Mouse (Mus musculus): ENCODE measurements around the gene Zfp580. TPM values are rescaled to one million over a fixed set of nuclear protein-coding genes. Genes with fewer than 3 reads are reported as not detected.

Zfp580 gene
- polyA plus RNA-seq, 1 experiment from 2014 or later: 81.4 TPM

DNA sequence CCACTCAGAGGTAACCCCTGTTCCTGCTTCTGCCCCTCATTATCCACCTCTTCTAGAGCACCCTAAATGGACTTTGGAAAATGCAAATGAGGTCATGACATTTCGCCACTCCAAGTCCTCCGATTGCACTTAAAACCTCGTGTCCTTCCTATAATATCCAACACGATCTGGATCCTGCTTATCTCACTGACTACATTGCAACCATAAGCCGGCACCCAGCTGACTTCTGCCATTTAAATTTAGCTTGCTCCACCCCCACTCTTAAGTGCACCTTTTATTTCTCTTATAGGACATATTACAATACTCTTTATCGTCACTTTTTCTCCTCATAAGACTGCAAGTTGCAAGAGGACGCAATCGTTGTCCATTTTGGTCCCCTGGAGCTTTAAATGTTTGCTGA lies 13.9 kb upstream of the Zfp580 start:
- Histone ChIP-seq H3K9me3 (0 out of 2 replicates have a peak, but pooled peaks cover 3% of the 10 kb centered on the region), H3K4me3 (peak overlapping the region; percentile 63), H3K27ac (replicated peaks) (peak overlapping the region; percentile 97), H3K4me1 (replicated peaks) (peaks cover 22% of the 10 kb centered on the region), H3K9ac (peak overlapping the region; percentile 83), H3K27me3 (no peaks in the 10 kb centered on the region), H3K4me2 (peak overlapping the region; percentile 59), H3K36me3 (peaks cover 46% of the 10 kb centered on the region)
- ATAC-seq (ENCODE audit: low read depth): no peak
- 88% methylated on average over 8 of the region's 8 CpGs for WGBS

DNA sequence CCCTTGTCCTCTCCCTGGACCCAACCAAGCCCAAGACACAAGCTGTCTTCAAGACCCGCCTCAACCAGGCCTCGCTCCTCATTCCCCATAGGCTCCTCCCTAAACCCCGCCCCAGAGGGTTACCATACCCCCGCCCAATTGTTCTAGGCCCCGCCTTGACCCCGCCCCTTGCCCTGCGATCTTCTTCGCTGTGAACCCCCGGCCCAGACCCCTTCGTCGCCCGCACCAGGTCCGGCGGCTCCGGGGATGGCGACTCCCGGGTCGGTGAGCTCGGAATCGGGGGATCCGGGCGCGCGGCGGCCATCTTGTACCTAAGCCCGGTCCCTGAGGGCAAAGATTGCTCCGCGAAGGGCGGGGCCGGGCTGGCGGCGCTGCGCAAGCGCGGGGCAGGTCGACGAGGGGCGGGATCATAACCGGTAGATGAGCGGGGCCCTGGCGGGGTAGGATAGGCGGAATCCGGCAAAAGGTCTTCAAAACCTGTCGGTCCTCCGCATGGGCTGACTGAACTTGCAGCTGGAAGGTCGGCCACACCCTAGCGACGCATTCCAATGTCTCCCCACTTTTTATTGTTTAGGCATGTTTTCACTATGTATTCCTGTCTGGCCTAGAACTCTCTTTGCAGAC lies 13.1 kb upstream of the Zfp580 start, which contains the start of gene Zfp784:
Zfp784 (minus strand) TSS at position 338 of the 624 bp plus-strand sequence.
- WGBS: under 1% methylated on average over 48 of the region's 48 CpGs
- peak; percentile 96 for ATAC-seq (ENCODE audit: low read depth)
- H3K4me1 ChIP-seq (replicated peaks): peaks cover 22% of the 10 kb centered on the region

DNA sequence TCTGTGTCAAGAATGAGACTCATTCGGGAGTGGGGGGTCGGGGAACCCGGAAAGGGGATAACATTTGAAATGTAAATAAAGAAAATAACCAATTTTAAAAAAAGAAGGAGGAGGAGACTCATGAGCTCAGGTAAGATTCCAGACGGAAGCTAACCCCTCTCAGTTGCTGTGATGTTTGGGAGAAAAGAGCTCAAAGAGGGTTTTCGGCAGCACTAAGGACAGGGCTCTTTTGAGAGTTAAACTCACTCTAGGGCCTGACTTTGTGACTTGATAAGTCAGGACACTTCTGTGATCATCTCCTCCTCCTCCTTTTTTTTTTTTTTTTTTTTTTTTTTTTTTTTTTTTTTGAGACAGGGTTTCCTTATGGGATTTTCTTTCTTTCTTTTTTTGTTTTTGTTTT lies 12.4 kb upstream of the Zfp580 start:
- peak overlapping the region; percentile 83 for H3K9ac ChIP-seq
- peak overlapping the region; percentile 63 for H3K4me3 ChIP-seq
- no peak for ATAC-seq (ENCODE audit: low read depth)
- no peaks in the 10 kb centered on the region for H3K27me3 ChIP-seq
- H3K4me2 ChIP-seq: peak overlapping the region; percentile 59
- H3K4me1 ChIP-seq (replicated peaks): peaks cover 22% of the 10 kb centered on the region
- H3K9me3 ChIP-seq: 0 out of 2 replicates have a peak, but pooled peaks cover 3% of the 10 kb centered on the region
- peak overlapping the region; percentile 97; the same call in 1 of the 2 replicates for H3K27ac ChIP-seq (replicated peaks)
- 39% methylated on average over 5 of the region's 5 CpGs for WGBS
- H3K36me3 ChIP-seq: peaks cover 32% of the 10 kb centered on the region

More for the DNA sequence above, 13.1 kb upstream of the Zfp580 start, which contains the start of gene Zfp784:
- Histone ChIP-seq H3K9me3 (0 out of 2 replicates have a peak, but pooled peaks cover 3% of the 10 kb centered on the region), H3K36me3 (peaks cover 39% of the 10 kb centered on the region), H3K4me2 (peak within 1 kb of the TSS; percentile 59), H3K27ac (replicated peaks) (peak within 1 kb of the TSS; percentile 97), H3K4me3 (peak within 1 kb of the TSS; percentile 63), H3K27me3 (no peaks in the 10 kb centered on the region), H3K9ac (peak within 1 kb of the TSS; percentile 83)

DNA sequence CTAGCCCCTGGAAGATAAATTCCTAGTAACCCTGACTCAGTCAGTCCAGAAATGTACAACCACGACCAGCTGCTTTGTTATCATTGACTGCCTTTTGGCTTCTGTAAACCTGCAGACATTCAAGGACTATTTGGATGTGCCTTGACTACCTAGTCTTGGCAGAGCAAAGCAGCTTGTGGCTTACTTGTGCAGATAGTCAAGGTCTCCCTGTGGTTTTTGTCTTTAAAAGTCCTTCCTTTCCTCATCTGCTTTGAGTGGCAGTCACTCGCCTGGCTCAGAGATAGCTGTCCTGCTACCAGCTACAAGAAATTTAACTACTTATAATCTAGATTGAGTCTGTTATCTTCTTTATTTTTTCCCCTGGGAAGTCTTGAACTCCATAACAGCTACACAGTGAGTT lies 6.4 kb upstream of the Zfp580 start:
- Histone ChIP-seq H3K4me3 (no peak overlapping the region), H3K9ac (no peak overlapping the region), H3K27ac (replicated peaks) (no peak overlapping the region), H3K36me3 (peaks cover 10% of the 10 kb centered on the region; the same call in 1 of the 2 replicates), H3K4me2 (no peak overlapping the region), H3K9me3 (no peaks in the 10 kb centered on the region), H3K27me3 (no peaks in the 10 kb centered on the region), H3K4me1 (replicated peaks) (peaks cover under 1% of the 10 kb centered on the region; the same call in 1 of the 2 replicates)
- 85% methylated on average over 2 of the region's 2 CpGs for WGBS
- ATAC-seq (ENCODE audit: low read depth): no peak

DNA sequence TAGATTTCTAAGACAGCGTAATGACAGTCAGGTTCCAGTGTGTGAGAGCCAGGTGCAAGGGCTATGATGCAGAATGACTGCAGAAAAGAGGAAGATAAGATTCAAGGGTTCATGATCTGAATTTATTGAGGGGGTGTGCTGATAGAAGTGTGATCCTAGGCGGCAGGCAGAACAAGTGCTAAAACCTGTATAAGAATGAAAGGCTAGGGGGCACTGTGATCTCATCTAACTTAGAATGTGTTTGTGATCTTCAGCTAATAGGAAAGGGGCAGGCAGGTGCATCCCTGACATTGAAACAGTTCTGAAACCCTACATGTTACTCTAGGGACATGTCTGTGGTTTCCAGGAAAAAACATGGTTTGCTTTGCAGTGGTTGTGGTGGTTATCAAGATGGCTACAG lies 5.2 kb upstream of the Zfp580 start:
- WGBS: 75% methylated on average over 2 of the region's 2 CpGs

DNA sequence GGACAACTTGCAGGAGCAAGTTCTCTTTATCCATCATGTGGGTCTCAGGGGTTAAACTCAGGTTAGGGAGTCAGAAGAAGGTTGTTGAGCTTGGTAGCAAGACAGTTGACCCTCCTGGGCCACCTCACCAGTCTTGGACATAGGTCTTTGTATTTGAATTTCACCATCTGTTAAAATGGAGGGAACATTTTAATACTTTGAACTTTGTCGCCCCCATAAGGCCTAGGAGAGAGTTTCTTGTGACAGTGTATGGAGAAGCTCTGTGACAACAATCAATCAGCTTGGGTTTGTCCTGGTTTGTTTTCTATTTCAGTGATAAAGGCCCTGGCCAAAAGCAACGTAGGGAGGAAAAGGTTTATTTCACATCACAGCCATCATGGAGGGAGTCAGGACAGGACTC lies 4.0 kb upstream of the Zfp580 start:
- H3K4me1 ChIP-seq (replicated peaks): peaks cover 14% of the 10 kb centered on the region
- no peak overlapping the region for H3K9ac ChIP-seq
- no peak overlapping the region for H3K4me3 ChIP-seq
- H3K4me2 ChIP-seq: no peak overlapping the region
- ATAC-seq (ENCODE audit: low read depth): no peak
- H3K36me3 ChIP-seq: peaks cover 4% of the 10 kb centered on the region; the same call in 1 of the 2 replicates
- 44% methylated on average over 2 of the region's 2 CpGs for WGBS
- no peaks in the 10 kb centered on the region for H3K27me3 ChIP-seq
- no peaks in the 10 kb centered on the region for H3K9me3 ChIP-seq
- H3K27ac ChIP-seq (replicated peaks): no peak overlapping the region

More for the DNA sequence above, 5.2 kb upstream of the Zfp580 start:
- Histone ChIP-seq H3K4me2 (no peak overlapping the region), H3K9ac (0 out of 2 replicates have a peak overlapping the region, but pooled peaks have one; percentile 8), H3K27me3 (no peaks in the 10 kb centered on the region), H3K27ac (replicated peaks) (no peak overlapping the region), H3K4me3 (no peak overlapping the region), H3K36me3 (peaks cover 9% of the 10 kb centered on the region; the same call in 1 of the 2 replicates), H3K4me1 (replicated peaks) (peaks cover 8% of the 10 kb centered on the region), H3K9me3 (no peaks in the 10 kb centered on the region)
- ATAC-seq (ENCODE audit: low read depth): no peak

DNA sequence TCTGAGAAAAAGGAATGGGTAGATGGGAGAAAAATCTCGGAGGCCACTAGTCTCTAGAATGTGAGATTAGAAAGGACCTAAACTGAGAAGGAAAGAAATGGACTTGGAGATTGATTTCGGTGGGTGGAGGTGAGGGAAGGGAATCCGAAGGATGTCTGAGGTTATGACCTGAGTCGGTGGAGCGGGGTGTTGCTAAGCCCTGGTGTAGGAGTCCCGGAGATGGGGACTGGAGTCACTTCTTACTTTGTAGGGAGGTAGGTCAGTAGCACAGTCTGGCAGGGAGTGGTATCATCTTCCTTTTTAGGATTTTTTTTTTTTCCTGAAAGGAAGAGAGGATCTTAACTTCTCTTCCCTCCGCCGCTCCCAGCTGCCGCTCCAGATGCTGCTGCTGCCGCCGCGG lies 1.1 kb downstream of the Zfp580 start:
- no peak for ATAC-seq (ENCODE audit: low read depth)
- peaks cover 4% of the 10 kb centered on the region; the same call in 1 of the 2 replicates for H3K36me3 ChIP-seq
- peaks cover 58% of the 10 kb centered on the region for H3K4me1 ChIP-seq (replicated peaks)
- H3K27ac ChIP-seq (replicated peaks): 0 out of 2 replicates have a peak overlapping the region, but pooled peaks have one; percentile 23
- peak overlapping the region; percentile 63 for H3K4me3 ChIP-seq
- H3K4me2 ChIP-seq: peak overlapping the region; percentile 85
- H3K9ac ChIP-seq: peak overlapping the region; percentile 86
- peaks cover 49% of the 10 kb centered on the region for H3K27me3 ChIP-seq
- no peaks in the 10 kb centered on the region for H3K9me3 ChIP-seq
- 4% methylated on average over 11 of the region's 12 CpGs for WGBS

DNA sequence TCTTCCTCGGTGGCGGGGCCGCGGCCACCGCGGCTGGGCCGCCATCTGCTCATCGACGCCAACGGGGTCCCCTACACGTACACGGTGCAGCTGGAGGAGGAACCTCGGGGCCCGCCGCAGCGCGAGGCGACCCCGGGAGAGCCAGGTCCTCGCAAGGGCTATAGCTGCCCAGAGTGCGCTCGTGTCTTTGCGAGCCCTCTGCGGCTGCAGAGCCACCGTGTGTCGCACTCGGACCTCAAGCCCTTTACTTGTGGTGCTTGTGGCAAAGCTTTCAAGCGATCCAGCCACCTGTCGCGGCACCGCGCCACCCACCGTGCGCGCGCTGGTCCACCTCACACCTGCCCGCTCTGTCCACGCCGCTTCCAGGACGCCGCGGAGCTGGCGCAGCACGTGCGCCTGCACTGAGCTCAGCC lies 1.6 kb downstream of the Zfp580 start:
- Histone ChIP-seq H3K9ac (peak overlapping the region; percentile 86), H3K4me1 (replicated peaks) (peaks cover 63% of the 10 kb centered on the region), H3K4me3 (peak overlapping the region; percentile 63), H3K27me3 (peaks cover 54% of the 10 kb centered on the region), H3K27ac (replicated peaks) (0 out of 2 replicates have a peak overlapping the region, but pooled peaks have one; percentile 23), H3K36me3 (peaks cover 4% of the 10 kb centered on the region; the same call in 1 of the 2 replicates), H3K4me2 (peak overlapping the region; percentile 85), H3K9me3 (no peaks in the 10 kb centered on the region)
- WGBS: 2% methylated on average over 45 of the region's 45 CpGs
- ATAC-seq (ENCODE audit: low read depth): no peak

DNA sequence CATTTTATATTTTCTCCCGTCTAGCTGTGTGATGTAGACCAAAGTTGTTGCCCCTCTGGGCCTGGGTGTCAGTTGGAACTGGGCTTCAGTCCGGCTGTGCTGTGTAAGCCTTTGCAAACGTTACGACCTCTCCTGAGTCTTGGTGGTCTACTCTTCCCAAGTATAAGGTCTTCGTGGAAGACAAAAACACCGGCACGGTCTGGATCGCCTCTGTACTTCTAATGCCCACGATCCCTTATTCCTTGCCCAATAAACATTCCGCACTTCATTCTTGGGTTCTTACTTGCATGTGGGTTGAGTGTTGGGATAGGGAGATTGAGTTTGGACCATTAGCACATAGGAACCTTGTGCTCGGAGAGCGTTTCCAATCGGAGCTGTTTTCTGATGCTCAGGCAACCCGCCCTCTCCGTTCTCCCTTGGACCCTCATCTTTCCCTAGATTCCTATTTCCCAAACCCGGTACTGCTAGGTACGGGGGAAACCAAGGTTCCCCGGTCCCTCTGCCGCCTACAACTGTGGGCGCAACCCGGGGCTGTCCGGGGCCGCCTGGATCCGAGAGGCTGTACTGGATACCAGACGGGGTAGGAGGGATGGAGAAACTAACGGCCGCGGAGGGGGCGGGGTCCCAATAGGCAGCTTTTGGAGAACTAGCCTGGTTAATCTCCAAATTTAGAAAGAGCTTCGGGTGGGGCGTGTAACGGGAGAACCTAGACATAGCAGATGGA lies 2.3 kb downstream of the Zfp580 start:
- Histone ChIP-seq H3K27ac (replicated peaks) (no peak overlapping the region), H3K9ac (peak overlapping the region; percentile 86), H3K4me2 (peak overlapping the region; percentile 85), H3K9me3 (no peaks in the 10 kb centered on the region), H3K27me3 (peaks cover 61% of the 10 kb centered on the region), H3K4me1 (replicated peaks) (peaks cover 70% of the 10 kb centered on the region), H3K36me3 (peaks cover 3% of the 10 kb centered on the region; the same call in 1 of the 2 replicates), H3K4me3 (peak overlapping the region; percentile 63)
- no peak for ATAC-seq (ENCODE audit: low read depth)
- 7% methylated on average over 32 of the region's 32 CpGs for WGBS

DNA sequence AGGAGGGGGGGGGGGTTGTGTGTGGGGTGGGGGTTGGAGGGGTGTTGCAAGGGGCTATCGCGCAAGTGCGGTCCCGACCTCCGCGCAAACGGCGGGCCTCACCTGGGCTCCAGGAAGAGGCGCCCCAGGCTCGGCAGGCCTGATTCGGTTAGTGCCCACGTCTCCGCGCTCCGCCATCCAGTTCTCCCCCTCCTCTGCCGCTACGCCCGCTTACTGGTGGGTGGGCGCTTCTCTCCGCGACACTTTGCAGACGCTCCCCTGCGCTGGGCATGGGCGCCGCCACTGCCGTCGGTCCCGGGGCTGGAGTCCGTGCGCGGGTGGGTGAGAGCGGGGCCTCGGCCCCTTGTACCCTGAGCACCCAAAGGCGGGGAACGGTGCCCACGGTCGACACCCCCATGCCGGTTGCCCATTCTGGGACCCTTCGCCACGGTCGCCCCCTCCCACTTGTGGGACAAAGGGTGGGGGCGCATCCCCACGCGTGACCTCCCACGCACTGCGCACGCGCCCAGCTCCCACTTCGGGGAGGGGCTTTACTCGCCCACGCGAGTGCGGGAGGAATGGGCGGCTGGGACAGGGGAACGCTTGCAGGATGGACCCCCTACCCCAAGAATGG lies 5.4 kb downstream of the Zfp580 start:
- peak overlapping the region; percentile 84 for H3K9ac ChIP-seq
- no peaks in the 10 kb centered on the region for H3K9me3 ChIP-seq
- H3K27me3 ChIP-seq: peaks cover 63% of the 10 kb centered on the region
- ATAC-seq (ENCODE audit: low read depth): peak; percentile 1; the same call in 1 of the 2 replicates
- H3K4me3 ChIP-seq: peak overlapping the region; percentile 56
- WGBS: 2% methylated on average over 55 of the region's 55 CpGs
- no peaks in the 10 kb centered on the region for H3K36me3 ChIP-seq
- peaks cover 83% of the 10 kb centered on the region for H3K4me1 ChIP-seq (replicated peaks)
- H3K27ac ChIP-seq (replicated peaks): peak overlapping the region; percentile 65
- peak overlapping the region; percentile 55 for H3K4me2 ChIP-seq

DNA sequence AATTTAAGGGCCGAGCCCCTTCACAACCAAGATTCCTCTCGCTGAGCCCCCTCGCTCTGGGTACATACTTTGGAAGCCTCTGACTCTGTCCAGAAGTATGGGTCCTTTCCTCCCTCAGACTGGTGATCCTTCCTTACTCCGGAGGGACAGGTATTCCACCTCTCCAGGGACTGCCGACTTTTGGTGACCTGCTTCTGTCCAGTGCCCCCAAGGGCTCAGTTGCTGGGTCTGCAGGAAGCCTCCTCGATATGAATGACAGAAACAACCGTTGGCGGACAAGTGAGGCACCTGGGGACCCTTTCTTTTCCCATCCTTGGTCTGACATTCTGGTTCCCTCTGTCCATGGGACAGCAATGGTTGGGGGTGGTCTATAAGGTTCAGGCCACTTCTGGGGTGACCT lies 6.0 kb downstream of the Zfp580 start:
- H3K36me3 ChIP-seq: no peaks in the 10 kb centered on the region
- H3K9ac ChIP-seq: peak overlapping the region; percentile 84
- H3K27me3 ChIP-seq: peaks cover 63% of the 10 kb centered on the region
- peak overlapping the region; percentile 56 for H3K4me3 ChIP-seq
- 30% methylated on average over 8 of the region's 8 CpGs for WGBS
- no peaks in the 10 kb centered on the region for H3K9me3 ChIP-seq
- H3K4me2 ChIP-seq: peak overlapping the region; percentile 55
- peak overlapping the region; percentile 65; the same call in 1 of the 2 replicates for H3K27ac ChIP-seq (replicated peaks)
- ATAC-seq (ENCODE audit: low read depth): no peak
- peaks cover 76% of the 10 kb centered on the region for H3K4me1 ChIP-seq (replicated peaks)
